Mouse (Mus musculus): ENCODE results near the gene Kazald1. TPM values are rescaled to one million over a fixed set of nuclear protein-coding genes. Genes with fewer than 3 reads are reported as not detected.

Kazald1 gene
- total RNA-seq, 2 experiments from 2014 or later: 5.4 to 6.3 TPM

Other genes starting within 250 kb of the Kazald1 start
- gene Slf2, start 144.1 kb upstream of the Kazald1 start, total RNA-seq (2021): 10 to 100 TPM; 11.1 to 11.7 TPM
- gene Sema4g, start 86.1 kb upstream of the Kazald1 start, total RNA-seq (2021): under 1 TPM; 0.19 to 0.33 TPM
- gene Twnk, start 69.6 kb upstream of the Kazald1 start, total RNA-seq (2021): 10 to 100 TPM; 16.2 to 16.6 TPM
- 10 to 100 TPM; 32.8 to 36.4 TPM for gene Mrpl43, start 68.8 kb upstream of the Kazald1 start, total RNA-seq (2021)
- gene Lzts2, start 60.8 kb upstream of the Kazald1 start, total RNA-seq (2021): 10 to 100 TPM; 19.2 to 22.9 TPM
- 1 to 10 TPM; 5.4 to 5.9 TPM for gene Pdzd7, start 29.5 kb upstream of the Kazald1 start, total RNA-seq (2021)
- gene Sfxn3, start 27.7 kb upstream of the Kazald1 start, total RNA-seq (2021): 10 to 100 TPM; 20.7 to 22.5 TPM
- gene Tlx1, start 75.4 kb downstream of the Kazald1 start, total RNA-seq (2021): not detected
- 10 to 100 TPM; 34.0 to 41.1 TPM for gene Lbx1, start 160.6 kb downstream of the Kazald1 start, total RNA-seq (2021)